Mouse (Mus musculus) myocyte (in vitro differentiated cells): ENCODE results near the gene Syt6.

ENCODE experiments used
- CEBPB ChIP-seq: IDR thresholded peaks from 2 replicates; pipeline ENCODE4 v1.6.1; 2011; ENCODE audit warnings: mild to moderate bottlenecking, moderate library complexity; ENCODE audit not compliant: poor library complexity, insufficient read depth, severe bottlenecking
- E2F4 ChIP-seq: IDR thresholded peaks from one replicate; pipeline ENCODE4 v1.6.1; 2011; ENCODE audit warnings: mild to moderate bottlenecking, control low read depth, moderate library complexity; ENCODE audit not compliant: insufficient read depth
- MAX ChIP-seq: IDR thresholded peaks from one replicate; pipeline ENCODE4 v1.6.1; 2011; ENCODE audit warnings: low read depth, mild to moderate bottlenecking, control low read depth
- MYOD1 ChIP-seq, 3 experiments: IDR thresholded peaks; one replicate each; pipeline ENCODE4 v1.6.1; 2011; ENCODE audit warnings: control low read depth in 2 of 3, low read depth in 2 of 3, mild to moderate bottlenecking in 2 of 3, moderate library complexity in 1 of 3; ENCODE audit not compliant: insufficient read length in 2 of 3, control insufficient read depth in 1 of 3
- MYOG ChIP-seq, 3 experiments: IDR thresholded peaks; one replicate each; pipeline ENCODE4 v1.6.1; 2011; ENCODE audit warnings: control low read depth in 2 of 3, low read depth in 2 of 3, mild to moderate bottlenecking in 2 of 3; ENCODE audit not compliant: insufficient read length in 2 of 3, control insufficient read depth in 1 of 3, insufficient read depth in 1 of 3
- POLR2A ChIP-seq: IDR thresholded peaks from one replicate; pipeline ENCODE4 v1.6.1; 2011; ENCODE audit warnings: low read depth, mild to moderate bottlenecking, control low read depth, moderate library complexity; ENCODE audit not compliant: insufficient read length
- POLR2AphosphoS2 ChIP-seq: IDR thresholded peaks from one replicate; pipeline ENCODE4 v1.6.1; 2011; ENCODE audit warnings: low read depth, control low read depth; ENCODE audit not compliant: insufficient read length
- REST ChIP-seq: IDR thresholded peaks from one replicate; pipeline ENCODE4 v1.6.1; 2011; ENCODE audit warnings: mild to moderate bottlenecking, control low read depth, moderate library complexity; ENCODE audit not compliant: insufficient read depth, insufficient read length
- SRF ChIP-seq: IDR thresholded peaks from one replicate; pipeline ENCODE4 v1.6.1; 2011; ENCODE audit warnings: low read depth; ENCODE audit not compliant: control insufficient read depth, insufficient read length
- TCF12 ChIP-seq: IDR thresholded peaks from one replicate; pipeline ENCODE4 v1.6.1; 2011; ENCODE audit warnings: mild to moderate bottlenecking, control low read depth; ENCODE audit not compliant: poor library complexity, insufficient read depth, severe bottlenecking
- TCF3 ChIP-seq: IDR thresholded peaks from one replicate; pipeline ENCODE4 v1.6.1; 2011; ENCODE audit warnings: low read depth, control low read depth; ENCODE audit not compliant: insufficient read length
- USF1 ChIP-seq: IDR thresholded peaks from one replicate; pipeline ENCODE4 v1.6.1; 2011; ENCODE audit warnings: low read depth, mild to moderate bottlenecking, control low read depth, moderate library complexity

GRCm38 (mm10) chr3:103672716-103673115, 97.7 kb downstream of the Syt6 start:
- no peak for TF ChIP-seq POLR2A
- TF ChIP-seq MYOD1 (IDR thresholded peaks at IDR 0.05; ENCODE audit: control insufficient read depth in 1 of 3, insufficient read length in 2 of 3, low read depth in 2 of 3): no peak
- TF ChIP-seq POLR2AphosphoS2: no peak
- TF ChIP-seq CEBPB: no peak
- no peak for TF ChIP-seq MAX
- no peak for TF ChIP-seq USF1
- TF ChIP-seq TCF12: no peak
- TF ChIP-seq MYOG (IDR thresholded peaks at IDR 0.05; ENCODE audit: control insufficient read depth in 1 of 3, insufficient read depth in 1 of 3, insufficient read length in 2 of 3, low read depth in 2 of 3): no peak
- TF ChIP-seq E2F4: no peak
- no peak for TF ChIP-seq SRF
- no peak for TF ChIP-seq TCF3
- no peak for TF ChIP-seq REST
